Mouse (Mus musculus): ENCODE data around the gene Hipk3. TPM values are rescaled to one million over a fixed set of nuclear protein-coding genes. Genes with fewer than 3 reads are reported as not detected.

The Hipk3 gene
- 49.9 TPM for polyA plus RNA-seq (2014; fragmentation: Illumina TruSeq; extraction: RNeasy Lipid Tissue Mini Kit (QIAGEN cat#74804); ENCODE audit: low replicate concordance)

GRCm38 (mm10) chr2:104493951-104494800 is at the start of gene Hipk3:
TSS of gene Hipk3 (minus strand) at chr2:104494446.

GRCm38 (mm10) chr2:104410963-104411545 is 83.2 kb downstream of the Hipk3 start, which contains the start of gene D430041D05Rik:
TSS of gene D430041D05Rik (minus strand) at chr2:104411013.

Other genes with a start within 250 kb of the Hipk3 start
- gene D430041D05Rik, start 83.4 kb downstream of the Hipk3 start, polyA plus RNA-seq (2014; fragmentation: Illumina TruSeq; extraction: RNeasy Lipid Tissue Mini Kit (QIAGEN cat#74804); ENCODE audit: low replicate concordance): not detected
- gene Cstf3, start 96.1 kb upstream of the Hipk3 start, polyA plus RNA-seq (2014; fragmentation: Illumina TruSeq; extraction: RNeasy Lipid Tissue Mini Kit (QIAGEN cat#74804); ENCODE audit: low replicate concordance): 87.2 TPM
- 3.0 TPM for gene Tcp11l1, start 217.7 kb upstream of the Hipk3 start, polyA plus RNA-seq (2014; fragmentation: Illumina TruSeq; extraction: RNeasy Lipid Tissue Mini Kit (QIAGEN cat#74804); ENCODE audit: low replicate concordance)
- gene Pin1rt1, start 221.9 kb upstream of the Hipk3 start, polyA plus RNA-seq (2014; fragmentation: Illumina TruSeq; extraction: RNeasy Lipid Tissue Mini Kit (QIAGEN cat#74804); ENCODE audit: low replicate concordance): not detected
- 97.0 TPM for gene Depdc7, start 248.4 kb upstream of the Hipk3 start, polyA plus RNA-seq (2014; fragmentation: Illumina TruSeq; extraction: RNeasy Lipid Tissue Mini Kit (QIAGEN cat#74804); ENCODE audit: low replicate concordance)

Data from small intestine, adult 10 weeks (tissue).